12 mouse cellular contexts compared by ENCODE assay signal in genomic region chr2:26485278-26485677, GRCm38 (mm10). TPM values are rescaled to one million over a fixed set of nuclear protein-coding genes. Genes with fewer than 3 reads are reported as not detected.
A peak's percentile ranks its signal among the peaks of the same experiment; 100 is the strongest.
DNase-seq lines count a peak whose midpoint lies in the region; ATAC-seq lines count a peak whose summit lies in the region.
"Had no signal": no experiment of that assay in that cellular context is flagged by ENCODE, and none has a peak within 500 bp of the region (broad histone marks: within the 10 kb centered on the region; RNA-seq: fewer than 3 reads in every experiment).

No protein-coding gene starts in this region.

- H3K27ac ChIP-seq in kidney, embryonic 15.5 days: peak overlapping the region; percentile 90
- H3K27ac ChIP-seq in hindbrain, embryonic 11.5 days (ENCODE audit: low read depth, low read length): peak overlapping the region; percentile 99
- H3K27ac ChIP-seq in midbrain, embryonic 15.5 days: peak overlapping the region; percentile 87
- H3K27ac ChIP-seq: macrophage had no signal

- no peak for ATAC-seq in kidney, embryonic 15.5 days (replicated peaks; ENCODE audit: low FRiP score)
- ATAC-seq in hindbrain, embryonic 11.5 days (ENCODE audit: low FRiP score): peak; percentile 22
- ATAC-seq in midbrain, embryonic 15.5 days (replicated peaks): peak; percentile 25; the same call in 1 of the 2 replicates
- ATAC-seq: CD4-positive, CD25-positive, alpha-beta regulatory T cell, adult 4 months had no signal

- H3K9ac ChIP-seq in kidney, embryonic 15.5 days: no peak overlapping the region
- H3K9ac ChIP-seq in hindbrain, embryonic 11.5 days (ENCODE audit: low read depth, low read length): peak overlapping the region; percentile 4; the same call in 1 of the 2 replicates
- H3K9ac ChIP-seq in midbrain, embryonic 15.5 days: no peak overlapping the region

- no peaks in the 10 kb centered on the region for H3K27me3 ChIP-seq in kidney, embryonic 15.5 days
- H3K27me3 ChIP-seq in hindbrain, embryonic 11.5 days (ENCODE audit: control insufficient read depth, insufficient read depth, low read length): no peaks in the 10 kb centered on the region
- H3K27me3 ChIP-seq in midbrain, embryonic 15.5 days (replicated peaks): no peaks in the 10 kb centered on the region
- H3K27me3 ChIP-seq: embryonic facial prominence, embryonic 13.5 days had no signal

- no peak for DNase-seq in kidney, postnatal 10 days
- DNase-seq in adrenal gland, postnatal 25 days: peak; percentile 54
- no peak for DNase-seq in hindbrain, embryonic 11.5 days (ENCODE audit: low spot score)
- no peak for DNase-seq in lung, postnatal 4 days
- DNase-seq in retina, embryonic 14.5 days (ENCODE audit: low spot score): no peak
- no peak for DNase-seq in lung, postnatal 25 days (ENCODE audit: low spot score)
- DNase-seq: gastrocnemius, postnatal 14 days had no signal

- WGBS in kidney, embryonic 15.5 days: 66% methylated on average over 9 of the region's 9 CpGs
- WGBS in hindbrain, embryonic 11.5 days: 62% methylated on average over 9 of the region's 9 CpGs
- WGBS in midbrain, embryonic 15.5 days: 31% methylated on average over 9 of the region's 9 CpGs

- H3K36me3 ChIP-seq in kidney, embryonic 15.5 days: peaks cover 45% of the 10 kb centered on the region
- peaks cover 17% of the 10 kb centered on the region for H3K36me3 ChIP-seq in hindbrain, embryonic 11.5 days (ENCODE audit: control insufficient read depth, insufficient read depth, low read length)
- no peaks in the 10 kb centered on the region for H3K36me3 ChIP-seq in midbrain, embryonic 15.5 days (replicated peaks)

- H3K4me1 ChIP-seq in kidney, embryonic 15.5 days: peaks cover 100% of the 10 kb centered on the region
- peaks cover 63% of the 10 kb centered on the region for H3K4me1 ChIP-seq in hindbrain, embryonic 11.5 days (replicated peaks; ENCODE audit: control insufficient read depth, insufficient read depth, low read length)
- peaks cover 84% of the 10 kb centered on the region for H3K4me1 ChIP-seq in midbrain, embryonic 15.5 days

- no peak overlapping the region for H3K4me3 ChIP-seq in kidney, embryonic 15.5 days (replicated peaks)
- H3K4me3 ChIP-seq in hindbrain, embryonic 11.5 days (ENCODE audit: low read depth, low read length): no peak overlapping the region
- H3K4me3 ChIP-seq in midbrain, embryonic 15.5 days: no peak overlapping the region
- H3K4me3 ChIP-seq: embryonic facial prominence, embryonic 13.5 days had no signal

- H3K4me2 ChIP-seq in kidney, embryonic 15.5 days: no peak overlapping the region
- H3K4me2 ChIP-seq in hindbrain, embryonic 11.5 days (replicated peaks; ENCODE audit: low read depth, low read length): peak overlapping the region; percentile 8
- H3K4me2 ChIP-seq in midbrain, embryonic 15.5 days: peak overlapping the region; percentile 29
- H3K4me2 ChIP-seq: embryonic facial prominence, embryonic 13.5 days had no signal

- no peaks in the 10 kb centered on the region for H3K9me3 ChIP-seq in kidney, embryonic 15.5 days (replicated peaks)
- no peaks in the 10 kb centered on the region for H3K9me3 ChIP-seq in hindbrain, embryonic 11.5 days (ENCODE audit: control insufficient read depth, low read length)
- H3K9me3 ChIP-seq in midbrain, embryonic 15.5 days: no peaks in the 10 kb centered on the region
- H3K9me3 ChIP-seq: embryonic facial prominence, embryonic 13.5 days had no signal

RNA-seq across cellular contexts. Expression of gene Notch1, which starts 31.2 kb away (rescaled TPM):
- 22.0 and 24.6 TPM in 2 replicates for polyA plus RNA-seq in kidney, embryonic 15.5 days (2015; fragmentation: Nextera tagmentation; extraction: Ambion mirVana)
- total RNA-seq in adrenal gland, postnatal 25 days (2021): 17.7 and 24.8 TPM in 2 replicates
- polyA plus RNA-seq in hindbrain, embryonic 11.5 days (2014; fragmentation: Nextera tagmentation; extraction: Ambion mirVana): 48.9 and 66.8 TPM in 2 replicates
- 15.6 and 17.6 TPM in 2 replicates for polyA plus RNA-seq in midbrain, embryonic 15.5 days (2015; fragmentation: Nextera tagmentation; extraction: Ambion mirVana)

RNA-seq across cellular contexts. Expression of gene Sec16a, which starts 40.3 kb away (rescaled TPM):
- 25.3 and 26.0 TPM in 2 replicates for polyA plus RNA-seq in kidney, embryonic 15.5 days (2015; fragmentation: Nextera tagmentation; extraction: Ambion mirVana)
- total RNA-seq in adrenal gland, postnatal 25 days (2021): 62.7 and 63.4 TPM in 2 replicates
- 29.6 and 31.2 TPM in 2 replicates for polyA plus RNA-seq in hindbrain, embryonic 11.5 days (2014; fragmentation: Nextera tagmentation; extraction: Ambion mirVana)
- 21.3 and 21.5 TPM in 2 replicates for polyA plus RNA-seq in midbrain, embryonic 15.5 days (2015; fragmentation: Nextera tagmentation; extraction: Ambion mirVana)
